Mouse (Mus musculus) MEL (cell line): ENCODE results near the gene Dclk3.

ENCODE experiments used
- BHLHE40 ChIP-seq: IDR thresholded peaks from 2 replicates; pipeline ENCODE4 v1.6.1; 2012; ENCODE audit warnings: low read depth, mild to moderate bottlenecking, inconsistent platforms, low read length, improper control_type of control experiment, borderline replicate concordance
- CHD2 ChIP-seq: IDR thresholded peaks from 2 replicates; pipeline ENCODE4 v1.6.1; 2011; ENCODE audit warnings: low read length, improper control_type of control experiment
- CTCF ChIP-seq, 3 experiments: IDR thresholded peaks in 2 of 3; conservative IDR thresholded peaks in 1 of 3; 2 replicates each; pipeline ENCODE4 v1.5.1; 2011 to 2012; ENCODE audit warnings: low read length in 3 of 3, low read depth in 2 of 3, mild to moderate bottlenecking in 2 of 3, improper control_type of control experiment in 1 of 3, inconsistent platforms in 1 of 3, mixed read lengths in 1 of 3, moderate library complexity in 1 of 3; ENCODE audit not compliant: control insufficient read depth in 1 of 3, insufficient read depth in 1 of 3, poor library complexity in 1 of 3, severe bottlenecking in 1 of 3
- EP300 ChIP-seq, 2 experiments: IDR thresholded peaks; 2 replicates each; pipeline ENCODE4 v1.6.1; 2011; ENCODE audit warnings: improper control_type of control experiment in 2 of 2, low read length in 2 of 2, low read depth in 1 of 2, mild to moderate bottlenecking in 1 of 2
- GATA1 ChIP-seq: IDR thresholded peaks from 2 replicates; pipeline ENCODE4 v1.6.1; 2011; ENCODE audit warnings: low read depth, low read length, improper control_type of control experiment
- KAT2A ChIP-seq: conservative IDR thresholded peaks from 2 replicates; pipeline ENCODE4 v1.6.1; 2012; ENCODE audit warnings: low read depth, low read length, improper control_type of control experiment, inconsistent platforms
- MXI1 ChIP-seq: IDR thresholded peaks from 2 replicates; pipeline ENCODE4 v1.6.1; 2011; ENCODE audit warnings: mild to moderate bottlenecking, low read depth, low read length, improper control_type of control experiment
- NELFE ChIP-seq: IDR thresholded peaks from 2 replicates; pipeline ENCODE4 v1.6.1; 2011; ENCODE audit warnings: low read depth, low read length, improper control_type of control experiment
- POLR2A ChIP-seq, 2 experiments: IDR thresholded peaks; 2 replicates each; pipeline ENCODE4 v1.6.1; 2011 to 2012; ENCODE audit warnings: low read length in 2 of 2, mild to moderate bottlenecking in 2 of 2, control low read depth in 1 of 2, improper control_type of control experiment in 1 of 2, low read depth in 1 of 2, moderate library complexity in 1 of 2; ENCODE audit not compliant: control insufficient read depth in 1 of 2, insufficient read depth in 1 of 2, poor library complexity in 1 of 2
- RCOR1 ChIP-seq: IDR thresholded peaks from 2 replicates; pipeline ENCODE4 v1.6.1; 2012; ENCODE audit warnings: low read depth, mild to moderate bottlenecking, inconsistent platforms, low read length, improper control_type of control experiment
- USF1 ChIP-seq: IDR thresholded peaks from 2 replicates; pipeline ENCODE4 v1.6.1; 2014; ENCODE audit warnings: low read depth, mild to moderate bottlenecking, inconsistent platforms, low read length, improper control_type of control experiment, moderate library complexity
- USF2 ChIP-seq, 2 experiments: IDR thresholded peaks; 2 replicates each; pipeline ENCODE4 v1.6.1; 2011 to 2012; ENCODE audit warnings: improper control_type of control experiment in 2 of 2, low read length in 2 of 2, borderline replicate concordance in 1 of 2, inconsistent platforms in 1 of 2, low read depth in 1 of 2, mild to moderate bottlenecking in 1 of 2; ENCODE audit not compliant: insufficient read depth in 1 of 2

DNA sequence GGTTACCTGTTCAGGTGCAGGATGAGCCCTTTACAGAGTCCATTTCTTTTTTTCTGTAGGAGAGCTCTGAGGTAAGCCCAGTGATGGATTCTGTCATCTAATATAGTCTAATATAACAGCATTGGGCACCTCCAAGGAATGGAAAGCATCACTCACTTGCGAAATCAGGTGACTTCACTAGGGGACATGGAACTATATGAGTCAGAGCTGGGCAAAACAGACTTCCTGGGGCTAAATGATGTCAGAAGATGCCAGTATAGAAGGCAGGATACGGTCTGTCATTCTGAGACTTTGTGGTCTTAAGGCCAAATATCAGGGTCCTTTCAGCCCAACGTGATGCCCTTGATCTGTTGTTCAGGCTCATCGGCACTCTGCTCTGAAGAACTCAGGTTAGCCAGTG, 35.7 kb upstream of the Dclk3 start:
- TF ChIP-seq USF1 (no peak), CTCF (IDR thresholded peaks at IDR 0.05 in 2 of 3, conservative IDR thresholded peaks at IDR 0.05 in 1 of 3; ENCODE audit: control insufficient read depth in 1 of 3, insufficient read depth in 1 of 3, low read depth in 2 of 3, low read length in 3 of 3, poor library complexity in 1 of 3, severe bottlenecking in 1 of 3) (no peak), EP300 (IDR thresholded peaks at IDR 0.05; ENCODE audit: low read depth in 1 of 2, low read length in 2 of 2) (no peak), MXI1 (no peak), KAT2A (no peak), GATA1 (no peak), POLR2A (IDR thresholded peaks at IDR 0.05; ENCODE audit: control insufficient read depth in 1 of 2, insufficient read depth in 1 of 2, low read depth in 1 of 2, low read length in 2 of 2, poor library complexity in 1 of 2) (no peak), RCOR1 (no peak), NELFE (no peak), BHLHE40 (no peak), USF2 (IDR thresholded peaks at IDR 0.05; ENCODE audit: borderline replicate concordance in 1 of 2, insufficient read depth in 1 of 2, low read depth in 1 of 2, low read length in 2 of 2) (no peak), CHD2 (no peak)
